Mouse (Mus musculus): ENCODE data around the gene Hbb-y. TPM values are rescaled to one million over a fixed set of nuclear protein-coding genes. Genes with fewer than 3 reads are reported as not detected.

Gene Hbb-y
- 1.3 and 2.3 TPM in 2 replicates for polyA plus RNA-seq (2012; rRNA removed)

- Histone ChIP-seq H3K4me3 (replicated peaks; ENCODE audit: insufficient read depth, low read depth, low read length) (no peak within 1 kb of the TSS), H3K4me1 (ENCODE audit: control insufficient read depth, insufficient read depth, low read length) (no peaks in the 10 kb centered on the region), H3K27me3 (ENCODE audit: control insufficient read depth, insufficient read depth, low read length) (no peaks in the 10 kb centered on the region), H3K27ac (ENCODE audit: insufficient read depth, low read length) (no peak within 1 kb of the TSS)
- DNase-seq, result no peak
- 55% methylated on average over 2 of the region's 2 CpGs for WGBS
- no peak for TF ChIP-seq POLR2A (IDR thresholded peaks at IDR 0.05; ENCODE audit: borderline replicate concordance, insufficient read depth, low read length)
- no peak for TF ChIP-seq CTCF (IDR thresholded peaks at IDR 0.05; ENCODE audit: borderline replicate concordance, insufficient read depth, low read depth, low read length)
Observed at GRCm38 (mm10) chr7:103853090-103853489, at the start of gene Hbb-y. Gene Hbb-y (minus strand): TSS chr7:103853216.

DNA sequence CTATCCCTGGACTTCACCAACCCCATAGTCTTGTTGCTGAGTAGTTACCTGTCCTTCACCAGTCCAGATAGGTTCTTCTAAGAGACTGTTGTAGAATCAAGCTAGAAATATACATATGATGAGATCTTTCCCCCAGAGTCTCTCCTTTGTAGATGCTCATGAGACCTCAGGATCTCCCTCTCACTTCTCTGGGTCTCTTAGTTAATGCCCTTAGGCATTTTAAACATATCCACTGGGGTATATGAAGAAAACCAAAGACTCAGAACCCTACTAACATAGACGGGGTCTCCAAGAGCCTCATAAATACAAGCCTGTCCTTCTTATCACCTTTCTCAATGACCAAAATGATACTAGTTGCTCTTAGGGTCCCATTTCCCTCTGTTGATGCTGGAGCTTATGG lies 41.4 kb upstream of the Hbb-y start, which contains the start of gene Olfr64:
Gene Olfr64, minus strand, starts transcription at position 101 of the 400 bp plus-strand sequence.
- 69% methylated on average over 1 of the region's 1 CpGs for WGBS
- H3K4me1 ChIP-seq (ENCODE audit: control insufficient read depth, insufficient read depth, low read length), result no peaks in the 10 kb centered on the region
- no peak for DNase-seq
- H3K27ac ChIP-seq (ENCODE audit: insufficient read depth, low read length), result no peak within 1 kb of the TSS
- no peaks in the 10 kb centered on the region for H3K27me3 ChIP-seq (ENCODE audit: control insufficient read depth, insufficient read depth, low read length)
- no peak for TF ChIP-seq POLR2A (IDR thresholded peaks at IDR 0.05; ENCODE audit: borderline replicate concordance, insufficient read depth, low read length)
- no peak for TF ChIP-seq CTCF (IDR thresholded peaks at IDR 0.05; ENCODE audit: borderline replicate concordance, insufficient read depth, low read depth, low read length)
- no peak within 1 kb of the TSS for H3K4me3 ChIP-seq (replicated peaks; ENCODE audit: insufficient read depth, low read depth, low read length)

- DNase-seq, result no peak
- Histone ChIP-seq H3K27ac (ENCODE audit: insufficient read depth, low read length) (no peak within 1 kb of the TSS), H3K4me1 (ENCODE audit: control insufficient read depth, insufficient read depth, low read length) (no peaks in the 10 kb centered on the region), H3K4me3 (replicated peaks; ENCODE audit: insufficient read depth, low read depth, low read length) (no peak within 1 kb of the TSS), H3K27me3 (ENCODE audit: control insufficient read depth, insufficient read depth, low read length) (no peaks in the 10 kb centered on the region)
- TF ChIP-seq POLR2A (IDR thresholded peaks at IDR 0.05; ENCODE audit: borderline replicate concordance, insufficient read depth, low read length) (no peak), CTCF (IDR thresholded peaks at IDR 0.05; ENCODE audit: borderline replicate concordance, insufficient read depth, low read depth, low read length) (no peak)
Observed at GRCm38 (mm10) chr7:103886152-103886551, 33.1 kb upstream of the Hbb-y start, which contains the start of gene Olfr66. Gene Olfr66 (minus strand): TSS chr7:103886252.

DNA sequence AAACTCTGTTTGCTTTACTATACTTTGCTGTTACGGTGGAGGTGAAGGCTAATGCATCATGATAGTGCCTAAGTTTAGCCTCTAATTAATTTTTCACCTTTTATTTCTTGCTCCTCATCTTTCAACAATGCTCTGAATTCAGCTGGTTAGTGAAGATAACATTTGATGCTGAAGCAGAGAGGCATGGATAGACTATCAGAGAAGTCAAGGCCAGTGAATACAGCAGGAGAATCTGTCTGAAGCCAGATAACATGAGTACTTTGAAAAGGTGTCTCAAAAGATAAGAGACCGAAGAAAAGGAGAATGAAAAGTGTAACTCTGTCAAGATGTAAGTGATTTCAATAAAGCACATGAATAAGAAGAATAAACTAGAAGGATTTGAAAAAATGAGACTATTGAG lies 24.1 kb upstream of the Hbb-y start:
- 82% methylated on average over 2 of the region's 2 CpGs for WGBS
- H3K4me3 ChIP-seq (replicated peaks; ENCODE audit: insufficient read depth, low read depth, low read length), result no peak overlapping the region
- no peaks in the 10 kb centered on the region for H3K4me1 ChIP-seq (ENCODE audit: control insufficient read depth, insufficient read depth, low read length)
- no peak overlapping the region for H3K27ac ChIP-seq (ENCODE audit: insufficient read depth, low read length)
- no peak for DNase-seq
- TF ChIP-seq CTCF (IDR thresholded peaks at IDR 0.05; ENCODE audit: borderline replicate concordance, insufficient read depth, low read depth, low read length), result no peak
- TF ChIP-seq POLR2A (IDR thresholded peaks at IDR 0.05; ENCODE audit: borderline replicate concordance, insufficient read depth, low read length), result no peak
- H3K27me3 ChIP-seq (ENCODE audit: control insufficient read depth, insufficient read depth, low read length), result no peaks in the 10 kb centered on the region

DNA sequence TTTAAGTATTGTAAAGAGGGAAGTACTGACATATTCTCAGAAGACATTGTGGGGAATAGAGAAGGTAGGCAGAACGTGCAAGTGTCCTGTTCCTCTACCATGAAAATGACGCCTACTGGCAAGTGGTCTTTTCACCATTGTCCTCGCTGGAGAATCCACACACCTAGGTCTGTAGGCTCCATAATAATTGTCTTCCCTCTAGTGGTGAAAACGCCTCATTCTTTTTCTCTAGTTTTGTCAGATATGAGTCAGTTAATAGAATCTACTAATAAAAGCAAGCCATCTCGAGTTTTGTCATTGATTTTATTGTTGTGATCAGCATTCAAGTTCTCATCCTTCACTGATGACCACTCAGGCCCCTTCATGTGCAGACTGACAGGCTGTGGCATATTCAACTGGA lies 21.4 kb upstream of the Hbb-y start:
- TF ChIP-seq POLR2A (IDR thresholded peaks at IDR 0.05; ENCODE audit: borderline replicate concordance, insufficient read depth, low read length), result no peak
- TF ChIP-seq CTCF (IDR thresholded peaks at IDR 0.05; ENCODE audit: borderline replicate concordance, insufficient read depth, low read depth, low read length), result no peak
- Histone ChIP-seq H3K27ac (ENCODE audit: insufficient read depth, low read length) (no peak overlapping the region), H3K4me3 (replicated peaks; ENCODE audit: insufficient read depth, low read depth, low read length) (no peak overlapping the region), H3K27me3 (ENCODE audit: control insufficient read depth, insufficient read depth, low read length) (no peaks in the 10 kb centered on the region), H3K4me1 (ENCODE audit: control insufficient read depth, insufficient read depth, low read length) (no peaks in the 10 kb centered on the region)
- WGBS, result 47% methylated on average over 5 of the region's 5 CpGs
- no peak for DNase-seq

DNA sequence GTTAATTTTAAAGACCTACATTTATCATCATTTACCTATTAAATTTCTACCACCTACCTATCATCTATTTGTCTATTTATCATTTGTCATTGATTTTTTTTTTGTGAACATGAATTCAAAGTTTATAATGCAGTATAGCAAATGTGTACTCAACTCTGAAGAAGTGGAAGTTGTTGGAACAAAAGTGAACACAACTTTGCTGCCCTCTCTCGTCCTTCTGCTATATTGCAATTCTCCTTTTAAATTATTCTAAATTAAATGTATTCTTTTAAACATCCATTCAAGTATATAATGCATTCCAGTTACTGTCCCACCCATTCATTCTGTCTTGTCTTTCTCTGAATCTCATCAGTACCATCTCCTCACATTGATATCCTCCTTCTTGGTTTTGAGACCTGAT lies 20.0 kb upstream of the Hbb-y start:
- DNase-seq, result no peak
- H3K4me3 ChIP-seq (replicated peaks; ENCODE audit: insufficient read depth, low read depth, low read length), result no peak overlapping the region
- 0% methylated on average over 1 of the region's 1 CpGs for WGBS
- no peaks in the 10 kb centered on the region for H3K4me1 ChIP-seq (ENCODE audit: control insufficient read depth, insufficient read depth, low read length)
- H3K27me3 ChIP-seq (ENCODE audit: control insufficient read depth, insufficient read depth, low read length), result no peaks in the 10 kb centered on the region
- TF ChIP-seq CTCF (IDR thresholded peaks at IDR 0.05; ENCODE audit: borderline replicate concordance, insufficient read depth, low read depth, low read length), result no peak
- no peak for TF ChIP-seq POLR2A (IDR thresholded peaks at IDR 0.05; ENCODE audit: borderline replicate concordance, insufficient read depth, low read length)
- no peak overlapping the region for H3K27ac ChIP-seq (ENCODE audit: insufficient read depth, low read length)

DNA sequence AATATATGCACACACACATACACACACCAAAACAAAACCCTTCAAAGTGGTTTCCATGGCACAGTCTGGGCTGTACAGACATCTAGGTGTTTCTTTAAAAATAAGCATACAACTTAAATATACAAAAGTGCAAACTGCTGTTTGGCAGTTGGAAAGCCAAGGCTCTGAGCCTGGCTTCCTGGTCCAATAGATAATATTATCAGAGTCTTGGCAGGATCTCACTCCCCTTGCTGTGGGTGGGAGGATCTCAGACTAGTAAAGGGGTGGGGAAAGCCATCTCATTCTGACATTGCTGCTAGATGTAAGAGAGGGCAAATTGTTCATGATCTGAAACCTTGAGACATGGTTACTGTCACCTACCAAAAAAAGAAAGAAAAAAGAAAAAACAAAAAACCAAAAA lies 17.7 kb upstream of the Hbb-y start:
- Histone ChIP-seq H3K27ac (ENCODE audit: insufficient read depth, low read length) (no peak overlapping the region), H3K4me3 (replicated peaks; ENCODE audit: insufficient read depth, low read depth, low read length) (no peak overlapping the region), H3K4me1 (ENCODE audit: control insufficient read depth, insufficient read depth, low read length) (no peaks in the 10 kb centered on the region), H3K27me3 (ENCODE audit: control insufficient read depth, insufficient read depth, low read length) (no peaks in the 10 kb centered on the region)
- no peak for TF ChIP-seq POLR2A (IDR thresholded peaks at IDR 0.05; ENCODE audit: borderline replicate concordance, insufficient read depth, low read length)
- no peak for TF ChIP-seq CTCF (IDR thresholded peaks at IDR 0.05; ENCODE audit: borderline replicate concordance, insufficient read depth, low read depth, low read length)
- DNase-seq, result no peak

- no peaks in the 10 kb centered on the region for H3K27me3 ChIP-seq (ENCODE audit: control insufficient read depth, insufficient read depth, low read length)
- H3K4me1 ChIP-seq (ENCODE audit: control insufficient read depth, insufficient read depth, low read length), result no peaks in the 10 kb centered on the region
- H3K4me3 ChIP-seq (replicated peaks; ENCODE audit: insufficient read depth, low read depth, low read length), result no peak overlapping the region
- no peak overlapping the region for H3K27ac ChIP-seq (ENCODE audit: insufficient read depth, low read length)
- DNase-seq, result no peak
- no peak for TF ChIP-seq CTCF (IDR thresholded peaks at IDR 0.05; ENCODE audit: borderline replicate concordance, insufficient read depth, low read depth, low read length)
- TF ChIP-seq POLR2A (IDR thresholded peaks at IDR 0.05; ENCODE audit: borderline replicate concordance, insufficient read depth, low read length), result no peak
Observed at GRCm38 (mm10) chr7:103865716-103866115, 12.7 kb upstream of the Hbb-y start.

Measured in cerebellum, adult 2 months (tissue).